Mouse (Mus musculus) heart, postnatal 0 days (tissue): Measurements from ENCODE around the gene Mob4. TPM values are rescaled to one million over a fixed set of nuclear protein-coding genes. Genes with fewer than 3 reads are reported as not detected.

ENCODE experiments used
- ATAC-seq: fragments of 200-750 bp; cut with Nextera tagmentation; 2 replicates; pipeline ENCODE4 v1.8.0; 2017; ENCODE audit warnings: low read depth, moderate number of reproducible peaks, moderate library complexity; ENCODE audit not compliant: insufficient read depth
- DNase-seq: peaks from one replicate; pipeline ENCODE4 v3.0.0-alpha.2; 2016; ENCODE audit warnings: low spot score
- H3K27ac ChIP-seq: fragments of 300-500 bp; sonication (generic); 2 replicates; pipeline ENCODE4 v1.5.1; 2014; ENCODE audit warnings: low read depth, mild to moderate bottlenecking
- H3K27me3 ChIP-seq: fragments of 300-500 bp; sonication (generic); 2 replicates; pipeline ENCODE4 v1.6.1; 2014; ENCODE audit warnings: low read length, mixed read lengths; ENCODE audit not compliant: control insufficient read depth, insufficient read depth
- H3K36me3 ChIP-seq: fragments of 300-500 bp; sonication (generic); replicated peaks from 2 replicates; pipeline ENCODE4 v1.6.1; 2014; ENCODE audit warnings: low read length, mixed read lengths; ENCODE audit not compliant: control insufficient read depth, insufficient read depth
- H3K4me1 ChIP-seq: fragments of 300-500 bp; sonication (generic); 2 replicates; pipeline ENCODE4 v1.6.1; 2014; ENCODE audit warnings: antibody characterized with exemption; ENCODE audit not compliant: control insufficient read depth, insufficient read depth
- H3K4me2 ChIP-seq: fragments of 300-500 bp; sonication (generic); 2 replicates; pipeline ENCODE4 v1.6.1; 2014; ENCODE audit warnings: low read depth, mild to moderate bottlenecking, low read length, moderate library complexity
- H3K4me3 ChIP-seq: fragments of 300-500 bp; sonication (generic); 2 replicates; pipeline ENCODE4 v1.5.1; 2014; ENCODE audit warnings: low read depth, low read length
- H3K9ac ChIP-seq: fragments of 300-500 bp; sonication (generic); replicated peaks from 2 replicates; pipeline ENCODE4 v1.6.1; 2014; ENCODE audit warnings: low read depth, low read length, mixed read lengths
- H3K9me3 ChIP-seq: fragments of 300-500 bp; sonication (generic); replicated peaks from 2 replicates; pipeline ENCODE4 v1.6.1; 2016; ENCODE audit warnings: low read length; ENCODE audit not compliant: control insufficient read depth
- CTCF ChIP-seq: IDR thresholded peaks from 2 replicates; pipeline ENCODE4 v1.5.1; 2016; ENCODE audit warnings: antibody characterized with exemption, control low read depth, low read depth
- EP300 ChIP-seq: IDR thresholded peaks from 2 replicates; pipeline ENCODE4 v1.6.1; 2016; ENCODE audit warnings: antibody characterized with exemption, low read depth
- WGBS: fragments of 180-500 bp; shearing (Covaris S2); extraction: QIAGEN DNeasy Blood & Tissue Kit; methylation state at CpG from one replicate; pipeline ENCODE4 v1.1.7; 2014; 5-methylcytosine and 5-hydroxymethylcytosine counted together
- polyA plus RNA-seq: library from polyadenylated mRNA; unstranded; fragments of >200 nt; fragmentation: Nextera tagmentation; extraction: Ambion mirVana; gene quantifications from 2 replicates; pipeline ENCODE4 v1.2.1, GENCODE M21; 2015
- total RNA-seq: library from RNA; depleted of rRNA; stranded (reverse); fragments of >200 nt; gene quantifications from 2 replicates; pipeline ENCODE4 v1.2.3, GENCODE M21; 2014; ENCODE audit warnings: low replicate concordance

The Mob4 gene
- total and polyA plus RNA-seq, 2 experiments from 2014 or later = 59.2 to 98.1 TPM

GRCm38 (mm10) chr1:55185718-55186117, 54.7 kb downstream of the Mob4 start:
- 80% methylated on average over 6 of the region's 6 CpGs for WGBS
- Histone ChIP-seq H3K27me3 (no peaks in the 10 kb centered on the region), H3K36me3 (peaks cover 22% of the 10 kb centered on the region), H3K9ac (no peak overlapping the region), H3K4me3 (no peak overlapping the region), H3K9me3 (no peaks in the 10 kb centered on the region), H3K27ac (no peak overlapping the region), H3K4me2 (no peak overlapping the region), H3K4me1 (no peaks in the 10 kb centered on the region)
- ATAC-seq = no peak
- peak; percentile 27; the same call in 1 of the 2 replicates for TF ChIP-seq CTCF
- TF ChIP-seq EP300 = no peak
- no peak for DNase-seq

- no peaks in the 10 kb centered on the region for H3K4me1 ChIP-seq
- no peak overlapping the region for H3K4me3 ChIP-seq
- TF ChIP-seq CTCF (no peak), EP300 (no peak)
- no peak overlapping the region for H3K9ac ChIP-seq
- WGBS = 25% methylated on average over 11 of the region's 11 CpGs
- H3K9me3 ChIP-seq = no peaks in the 10 kb centered on the region
- H3K4me2 ChIP-seq = no peak overlapping the region
- no peak overlapping the region for H3K27ac ChIP-seq
- peaks cover 12% of the 10 kb centered on the region for H3K36me3 ChIP-seq
- ATAC-seq = no peak
- DNase-seq = no peak
- no peaks in the 10 kb centered on the region for H3K27me3 ChIP-seq
Measured at GRCm38 (mm10) chr1:55186592-55187210, 55.7 kb downstream of the Mob4 start.

GRCm38 (mm10) chr1:55192015-55192414, 61.0 kb downstream of the Mob4 start:
- no peaks in the 10 kb centered on the region for H3K27me3 ChIP-seq
- DNase-seq = no peak
- 18% methylated on average over 8 of the region's 8 CpGs for WGBS
- TF ChIP-seq EP300 (no peak), CTCF (no peak)
- H3K27ac ChIP-seq = no peak overlapping the region
- H3K9ac ChIP-seq = peak overlapping the region; percentile 15; the same call in 1 of the 2 replicates
- H3K4me2 ChIP-seq = peak overlapping the region; percentile 47
- peaks cover 4% of the 10 kb centered on the region; the same call in 1 of the 2 replicates for H3K36me3 ChIP-seq
- peak overlapping the region; percentile 21; the same call in 1 of the 2 replicates for H3K4me3 ChIP-seq
- ATAC-seq = no peak; the same call in 1 of the 2 replicates
- no peaks in the 10 kb centered on the region for H3K9me3 ChIP-seq
- peaks cover 9% of the 10 kb centered on the region; the same call in 1 of the 2 replicates for H3K4me1 ChIP-seq

GRCm38 (mm10) chr1:55192824-55193223, 61.8 kb downstream of the Mob4 start:
- DNase-seq = no peak
- no peak overlapping the region for H3K9ac ChIP-seq
- no peak overlapping the region for H3K4me3 ChIP-seq
- H3K27ac ChIP-seq = peak overlapping the region; percentile 73
- no peaks in the 10 kb centered on the region for H3K9me3 ChIP-seq
- no peak overlapping the region for H3K4me2 ChIP-seq
- no peaks in the 10 kb centered on the region for H3K27me3 ChIP-seq
- no peak for TF ChIP-seq EP300
- peak; percentile 56 for TF ChIP-seq CTCF
- WGBS = 41% methylated on average over 3 of the region's 3 CpGs
- H3K4me1 ChIP-seq = peaks cover 9% of the 10 kb centered on the region; the same call in 1 of the 2 replicates
- H3K36me3 ChIP-seq = peaks cover 4% of the 10 kb centered on the region; the same call in 1 of the 2 replicates
- ATAC-seq = no peak

- no peaks in the 10 kb centered on the region for H3K27me3 ChIP-seq
- TF ChIP-seq EP300 (no peak), CTCF (no peak)
- WGBS = 34% methylated on average over 2 of the region's 2 CpGs
- H3K4me1 ChIP-seq = peaks cover 9% of the 10 kb centered on the region; the same call in 1 of the 2 replicates
- peak overlapping the region; percentile 73 for H3K27ac ChIP-seq
- ATAC-seq (peak; percentile 76), DNase-seq (peak; percentile 70)
- H3K36me3 ChIP-seq = peaks cover 4% of the 10 kb centered on the region; the same call in 1 of the 2 replicates
- H3K4me3 ChIP-seq = no peak overlapping the region
- no peak overlapping the region for H3K4me2 ChIP-seq
- no peak overlapping the region for H3K9ac ChIP-seq
- H3K9me3 ChIP-seq = no peaks in the 10 kb centered on the region
Measured at GRCm38 (mm10) chr1:55193316-55193715, 62.3 kb downstream of the Mob4 start.
